Mouse (Mus musculus) CD4-positive helper T cell, adult 2 months (primary cell): ENCODE measurements at regions not wholly inside any gene's neighbourhood (a gene's known extent, or its start where the extent isn't known, plus 50 kb on each side); places are given as distances from the start of the nearest gene placed in this dataset.
A peak's percentile ranks its signal among the peaks of the same experiment; 100 is the strongest.

Experiments
- DNase-seq: peaks from one replicate; pipeline ENCODE4 v3.0.0-alpha.2; 2012; ENCODE audit warnings: low read depth, missing footprints, low spot score

DNA sequence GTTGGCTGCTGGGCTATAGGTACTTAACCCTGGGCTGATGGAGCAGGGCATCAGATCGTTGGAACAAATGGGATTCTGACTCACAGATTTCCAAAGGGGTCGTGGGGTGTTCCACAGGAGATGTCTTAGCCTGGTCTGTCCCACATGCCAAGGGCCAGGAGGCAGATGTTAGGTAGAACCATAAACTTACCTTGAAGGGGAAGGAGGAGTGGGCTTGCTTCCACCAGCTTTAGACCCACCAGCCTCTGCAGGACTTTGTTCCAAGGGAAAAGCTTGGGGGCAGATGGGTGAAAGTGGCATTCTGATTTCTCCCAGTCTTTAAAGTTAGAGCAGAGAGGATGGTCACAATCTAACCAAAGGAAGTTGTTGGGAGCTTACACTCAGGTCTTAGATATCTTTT lies 165.7 kb upstream of the Agap1 start:
- no peak for DNase-seq

DNA sequence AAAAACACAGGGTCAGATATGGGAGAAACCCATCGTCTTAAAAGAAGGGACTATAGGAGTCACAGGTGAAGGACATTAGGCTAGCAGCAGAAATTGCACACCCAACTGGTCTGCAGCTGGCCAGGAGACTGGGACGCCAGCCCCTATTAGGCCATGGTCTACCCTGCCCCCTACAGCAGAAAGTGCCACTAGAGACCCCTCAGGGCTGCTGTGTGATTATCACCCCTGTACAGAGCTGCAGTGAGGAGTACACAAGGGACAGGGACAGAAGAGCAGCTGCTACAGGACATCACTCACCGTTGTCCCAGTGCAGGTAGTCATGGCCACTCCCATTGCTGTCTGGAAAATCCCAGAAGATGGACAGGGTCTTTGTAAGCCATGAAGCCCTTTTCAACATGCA lies 157.9 kb upstream of the Agap1 start:
- no peak for DNase-seq

DNA sequence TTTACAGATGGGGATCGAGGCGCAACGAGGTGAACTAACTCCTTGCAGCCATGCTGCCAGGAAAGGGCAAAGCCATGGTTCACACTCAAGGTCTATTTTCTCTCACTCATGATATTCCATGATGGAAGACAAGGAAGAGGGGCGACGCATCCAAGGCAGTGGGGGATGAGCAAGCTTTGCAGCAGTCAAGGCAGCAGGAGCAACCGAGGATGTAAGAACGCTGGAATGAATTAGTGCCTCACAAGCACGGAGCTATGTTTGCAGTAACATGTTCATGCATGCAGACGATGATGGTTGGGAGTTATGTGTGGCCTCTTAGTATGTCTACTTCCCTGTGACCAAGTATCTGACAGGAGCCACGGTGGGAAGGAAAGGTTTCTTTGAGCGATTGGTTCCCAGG lies 156.8 kb upstream of the Agap1 start:
- DNase-seq, result no peak

DNA sequence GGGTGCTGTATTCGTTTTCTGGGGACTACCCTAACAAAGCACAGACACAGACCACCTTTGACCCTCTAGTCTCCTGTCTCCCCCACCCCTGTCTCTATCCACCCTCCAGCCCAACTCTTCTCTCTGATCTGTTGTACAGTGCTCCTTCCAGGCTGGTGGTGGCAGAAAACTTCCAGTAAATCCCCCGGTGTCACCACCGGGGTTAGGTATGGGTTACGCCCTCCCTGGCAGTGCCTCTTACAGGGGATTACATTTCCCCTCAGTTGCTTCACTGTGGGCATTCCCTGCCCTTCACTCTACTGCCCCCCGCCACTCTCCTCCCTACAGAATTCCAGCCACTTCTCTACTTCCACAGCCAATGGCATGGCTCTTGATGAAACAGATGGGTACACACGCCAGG lies 153.5 kb upstream of the Agap1 start:
- no peak for DNase-seq

DNA sequence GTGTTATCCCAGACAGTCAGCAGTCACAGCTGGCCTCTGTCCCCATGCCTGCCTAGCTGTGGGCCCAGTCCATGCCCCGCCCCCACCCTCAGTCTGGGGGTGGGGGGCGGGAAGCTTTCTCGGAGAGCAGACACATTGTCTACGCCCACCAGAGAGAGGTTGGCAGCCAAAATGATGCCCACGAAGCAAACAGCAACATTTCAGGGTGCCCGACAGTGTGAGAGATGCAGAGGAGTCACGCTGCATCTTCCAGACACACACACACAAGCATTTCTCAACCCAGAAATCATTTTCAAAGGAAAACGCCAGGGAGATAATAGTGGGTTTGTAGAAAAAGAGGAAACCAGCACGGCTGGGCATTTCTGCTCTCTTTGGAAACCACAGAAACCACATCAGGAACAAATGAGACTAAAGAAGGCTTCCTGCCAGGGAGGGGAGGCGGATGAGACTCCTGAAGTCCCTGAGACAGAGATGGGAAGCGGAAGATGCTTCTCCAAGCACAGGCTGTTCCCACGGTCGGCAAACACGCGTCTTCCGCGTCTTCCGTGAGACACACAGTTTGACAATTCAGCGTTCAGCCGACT lies 152.1 kb upstream of the Agap1 start:
- DNase-seq, result peak; percentile 22

DNA sequence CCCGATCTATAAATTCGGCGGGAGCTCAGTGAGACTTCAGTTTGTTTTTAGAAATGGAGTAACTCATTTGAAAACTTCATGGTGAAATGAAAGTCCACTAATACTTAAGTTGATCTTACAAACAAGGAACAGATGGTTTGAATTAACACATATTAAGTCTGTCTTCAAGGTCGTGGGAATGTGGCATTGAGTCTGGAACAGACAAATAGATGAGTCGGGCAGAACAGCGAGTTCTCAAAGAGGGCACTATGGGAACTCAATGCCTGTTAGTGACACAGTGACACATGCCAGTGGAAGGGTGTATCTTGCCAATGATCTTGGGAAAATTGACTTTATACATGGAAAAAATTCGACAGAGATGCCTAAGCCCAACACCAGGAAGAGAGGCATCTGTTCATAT lies 149.4 kb upstream of the Agap1 start:
- no peak for DNase-seq

DNA sequence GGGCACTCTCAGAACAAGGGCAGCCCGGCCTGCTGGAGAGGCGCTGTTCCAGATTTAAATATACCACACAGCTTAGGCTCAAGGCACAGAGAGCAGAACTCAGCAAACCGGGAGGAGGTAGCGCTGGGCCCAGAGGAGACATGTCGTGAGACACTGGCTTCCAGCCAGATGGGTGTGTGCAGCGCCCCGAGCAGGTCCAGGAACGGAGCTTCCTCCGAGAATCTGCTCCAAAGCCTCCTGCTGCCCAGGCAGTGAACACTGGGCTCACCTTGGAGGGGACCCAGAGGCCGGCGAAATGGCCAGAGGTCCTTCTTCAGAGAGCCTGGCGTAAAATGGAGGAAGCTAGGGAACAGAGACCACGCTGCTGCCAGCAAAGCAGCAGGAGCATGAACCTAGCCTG lies 145.8 kb upstream of the Agap1 start:
- DNase-seq, result no peak

DNA sequence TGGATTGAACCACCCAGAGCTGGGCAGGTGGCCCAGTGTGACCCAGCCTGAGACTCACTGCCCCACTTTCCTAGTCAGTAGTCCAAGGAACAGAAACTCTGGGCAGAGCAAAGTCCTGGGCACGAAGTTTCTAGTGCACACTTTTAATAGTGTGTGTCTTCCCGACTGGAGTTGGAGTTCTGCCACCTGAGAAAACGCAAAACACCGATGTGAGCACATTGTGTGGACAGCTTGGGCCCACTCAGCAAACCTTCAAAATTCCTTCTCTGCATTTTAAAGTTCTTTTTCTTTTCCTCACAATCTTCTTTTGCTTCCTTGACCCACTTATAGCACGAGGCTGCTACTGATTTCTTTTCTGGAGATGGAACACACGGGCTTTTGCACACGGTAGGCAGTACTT lies 141.5 kb upstream of the Agap1 start:
- DNase-seq, result no peak

DNA sequence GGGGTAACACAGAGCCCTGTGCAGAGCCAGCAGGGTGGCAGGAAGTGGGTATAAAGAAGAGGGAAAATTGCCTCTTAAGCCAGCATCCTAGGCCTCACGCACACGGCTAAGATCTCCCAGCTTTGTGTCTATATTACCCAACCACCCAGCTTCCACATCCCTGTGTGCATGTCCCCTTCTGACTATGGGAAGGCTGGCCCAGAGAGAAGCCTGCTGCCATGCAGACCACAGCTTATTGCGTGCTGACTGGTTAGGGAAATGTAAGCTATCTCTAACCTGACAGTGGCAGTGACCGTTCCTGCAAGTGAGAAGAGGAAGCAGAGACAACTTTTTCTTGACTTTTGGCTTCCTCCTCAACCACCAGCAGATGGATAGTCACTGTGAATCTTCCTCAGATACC lies 136.7 kb upstream of the Agap1 start:
- no peak for DNase-seq

DNA sequence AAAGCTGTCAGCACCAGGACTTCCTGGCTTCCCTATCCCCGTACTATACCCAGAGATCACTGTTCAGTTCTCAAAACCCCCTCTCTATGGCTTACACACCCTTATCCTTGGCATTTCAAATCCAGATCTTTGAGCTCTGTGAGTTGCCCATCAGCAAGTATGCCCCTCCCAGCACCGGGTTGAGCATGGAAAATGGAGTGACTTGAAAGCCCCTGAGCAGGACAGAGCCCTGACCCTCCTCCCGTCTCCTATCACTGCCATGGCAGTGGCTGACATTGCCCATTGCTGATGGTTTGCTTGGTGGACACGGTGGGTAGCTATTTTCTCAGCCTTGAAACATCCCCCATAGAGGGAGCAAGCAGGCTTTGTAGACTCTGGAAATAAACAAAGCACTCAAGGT lies 135.9 kb upstream of the Agap1 start:
- DNase-seq, result no peak

DNA sequence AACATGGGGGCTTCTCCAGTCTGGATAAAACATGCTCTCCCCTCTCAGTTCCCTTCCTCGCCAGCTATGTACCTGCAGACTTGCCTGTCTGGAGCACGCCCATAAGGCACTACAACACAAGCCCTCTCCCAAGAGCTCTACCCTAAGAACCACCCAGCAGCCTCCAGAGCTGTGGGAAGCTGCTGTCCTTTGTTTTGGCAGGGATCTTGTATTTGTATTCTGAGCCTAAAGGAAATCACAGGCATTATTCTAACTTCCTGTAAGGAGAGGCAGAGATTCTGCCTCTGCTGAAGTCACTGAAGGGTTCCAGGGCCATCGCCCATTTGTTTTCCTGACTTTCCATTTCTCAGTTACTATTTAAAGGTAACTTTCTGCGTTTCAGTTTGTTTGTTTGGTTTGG lies 132.0 kb upstream of the Agap1 start:
- DNase-seq, result no peak

DNA sequence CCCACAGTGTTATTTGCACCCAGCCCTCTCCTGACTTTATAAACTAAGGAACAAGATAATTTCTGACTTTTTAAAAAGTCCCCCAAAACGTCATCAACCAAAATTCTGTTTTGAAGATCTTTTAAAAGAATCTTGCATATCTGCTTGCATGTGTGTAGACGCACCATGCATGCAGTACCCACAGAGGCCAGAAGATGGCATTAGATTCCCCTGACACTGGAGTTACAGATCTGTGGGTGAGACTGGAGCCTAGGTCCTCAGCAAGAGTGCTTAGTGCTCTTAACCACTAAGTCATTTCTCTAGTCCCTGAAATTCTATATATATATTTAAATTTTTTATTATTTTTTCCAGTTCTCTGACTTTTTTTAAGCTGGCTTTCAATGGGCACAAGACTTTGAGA lies 131.5 kb upstream of the Agap1 start:
- DNase-seq, result no peak

DNA sequence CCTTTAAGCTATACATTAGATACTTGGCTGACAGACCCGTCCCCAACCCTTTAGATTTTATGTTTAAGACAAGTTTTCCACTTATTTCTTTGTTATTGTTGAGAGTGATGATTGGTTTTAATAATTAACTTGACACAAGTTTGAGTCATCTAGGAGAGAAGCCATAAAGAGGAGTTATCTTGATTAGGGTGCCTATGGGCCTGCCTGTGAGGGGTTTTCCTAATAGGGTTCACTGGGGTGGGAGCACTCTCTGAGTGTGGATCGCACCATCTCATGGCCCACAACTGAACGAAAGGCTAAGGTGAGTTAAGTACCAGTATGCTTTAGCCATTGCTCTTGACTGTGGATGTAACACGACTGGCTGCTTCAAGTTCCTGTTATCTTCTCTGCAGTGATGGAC lies 123.3 kb upstream of the Agap1 start:
- DNase-seq, result no peak

DNA sequence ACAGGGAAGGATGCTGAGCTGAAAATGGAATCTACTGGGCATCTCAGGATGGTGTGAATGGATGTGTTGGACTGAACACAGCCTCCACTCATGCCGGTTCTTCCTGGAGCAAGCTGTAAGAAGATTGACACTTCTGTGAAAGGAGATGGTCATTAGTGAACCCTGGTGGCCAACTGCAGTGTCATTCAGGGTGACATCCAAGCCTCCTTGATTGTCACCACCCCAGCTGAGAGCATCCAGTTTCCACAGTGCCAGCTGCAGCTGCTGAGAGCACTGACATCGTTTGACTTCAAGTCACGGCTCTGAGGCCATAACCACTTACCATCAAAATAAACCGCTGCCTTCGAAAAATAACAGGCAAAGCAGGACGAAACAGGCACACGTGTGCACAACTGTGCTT lies 121.9 kb upstream of the Agap1 start:
- no peak for DNase-seq

DNA sequence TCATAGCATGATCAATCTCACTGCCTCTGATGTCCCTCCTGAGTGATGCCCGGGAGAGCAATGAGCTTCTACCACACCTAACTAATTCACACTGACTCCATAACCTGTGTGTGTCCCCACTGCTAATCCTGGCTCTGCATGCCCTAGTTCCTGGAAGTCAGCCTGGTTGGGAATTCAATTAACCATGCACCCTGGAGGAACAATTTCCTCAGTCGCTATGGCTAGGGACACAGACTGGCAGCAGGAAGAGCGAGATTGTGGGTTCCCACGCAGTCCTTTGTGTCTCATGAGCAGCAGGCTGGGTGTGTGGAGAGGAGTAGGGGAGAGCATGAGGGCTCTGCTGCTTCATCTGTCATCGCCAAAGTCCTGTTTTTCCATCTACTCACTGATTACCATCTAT lies 116.7 kb upstream of the Agap1 start:
- DNase-seq, result no peak

DNA sequence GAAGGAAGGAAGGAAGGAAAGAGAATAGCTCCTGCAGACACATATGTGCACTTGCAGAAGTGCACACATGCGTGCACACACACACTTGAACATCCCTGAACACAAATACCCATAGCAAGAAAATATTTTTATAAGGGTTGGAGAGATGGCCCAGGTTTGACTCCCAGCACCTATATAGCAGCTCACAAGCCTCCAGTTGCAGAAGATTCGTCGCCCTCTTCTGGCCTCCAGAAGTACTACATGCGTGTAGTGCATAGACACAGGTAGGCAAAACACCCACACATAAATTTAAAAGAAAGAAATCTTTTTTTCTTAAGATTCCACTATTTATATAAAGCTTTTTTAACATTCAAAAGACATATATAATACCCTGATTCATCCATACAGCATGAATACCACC lies 111.8 kb upstream of the Agap1 start:
- DNase-seq, result no peak

DNA sequence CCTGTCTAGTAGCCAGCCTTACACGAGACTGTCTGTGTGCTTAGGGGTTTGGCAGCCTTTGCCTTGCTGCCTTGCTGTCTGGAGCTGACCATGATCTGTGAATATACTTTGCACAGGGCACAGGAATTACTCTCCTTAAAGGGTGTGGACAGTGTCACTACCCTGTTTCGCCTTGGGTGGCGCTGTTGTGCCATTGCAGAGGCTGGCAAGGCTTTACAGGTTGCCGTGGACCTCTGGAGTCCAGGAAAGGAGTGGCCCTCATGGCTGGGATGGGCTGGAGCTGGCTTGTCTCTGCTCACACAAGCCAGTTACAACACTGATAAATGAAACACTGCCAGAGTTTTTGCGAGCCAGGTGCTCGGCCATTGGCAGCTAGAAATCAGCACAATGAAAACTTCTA lies 110.1 kb upstream of the Agap1 start:
- no peak for DNase-seq

DNA sequence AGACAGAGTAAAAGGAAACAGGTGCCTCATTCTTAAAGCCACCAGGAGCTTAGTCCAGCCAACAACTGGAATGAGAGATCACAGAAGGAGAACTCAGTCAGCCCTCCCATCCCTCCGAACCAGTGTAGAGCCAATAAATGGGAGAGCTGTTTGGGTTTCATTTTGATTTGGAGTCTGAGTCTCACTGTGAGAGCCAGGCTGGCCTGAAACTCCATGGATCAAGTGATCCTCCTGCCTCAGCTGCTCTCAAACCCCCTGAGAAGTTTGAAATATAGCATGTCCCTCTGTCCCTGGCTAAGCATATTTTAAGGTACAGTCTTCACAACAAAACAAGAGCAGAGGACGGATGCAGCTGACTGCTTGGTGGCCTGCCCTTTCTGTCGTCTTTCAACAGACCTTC lies 107.3 kb upstream of the Agap1 start:
- DNase-seq, result no peak

DNA sequence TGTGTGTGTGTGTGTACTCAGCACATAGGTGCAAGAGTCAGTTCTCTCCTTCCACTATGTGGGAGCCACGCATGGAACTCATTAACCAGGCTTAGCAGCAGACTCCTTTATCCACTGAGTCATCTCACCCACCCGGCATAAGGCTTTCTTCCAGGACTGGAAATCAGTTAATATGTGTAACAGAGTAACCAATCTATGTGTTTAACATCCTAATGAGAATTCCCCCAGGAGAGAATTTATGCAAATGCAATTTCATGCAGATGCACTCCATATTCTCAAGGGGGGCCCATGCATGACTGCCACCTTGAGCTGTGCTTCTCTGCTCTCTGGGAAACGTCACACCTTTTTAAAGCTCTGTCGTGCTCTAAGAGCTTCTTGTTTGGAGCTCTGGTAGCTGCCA lies 101.7 kb upstream of the Agap1 start:
- no peak for DNase-seq

DNA sequence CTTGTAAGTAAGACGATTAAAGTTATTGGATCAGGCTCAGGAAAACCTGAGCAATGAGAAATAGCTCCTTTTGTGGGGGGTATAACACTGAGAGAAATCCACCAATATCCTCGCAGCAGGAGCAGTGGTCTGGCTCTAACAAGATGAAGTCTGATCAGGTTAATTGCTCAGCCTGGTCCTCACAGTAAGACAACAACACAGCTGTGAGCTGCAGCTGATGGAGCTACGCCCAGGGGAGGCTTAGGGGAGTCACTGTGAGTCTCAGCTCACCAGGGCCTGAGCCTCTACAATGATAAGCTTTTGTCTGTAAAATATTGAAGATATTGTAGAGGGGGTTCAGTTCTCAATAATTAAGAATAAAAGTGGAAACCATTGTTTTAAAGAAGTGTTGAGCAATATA lies 95.3 kb upstream of the Agap1 start:
- no peak for DNase-seq

DNA sequence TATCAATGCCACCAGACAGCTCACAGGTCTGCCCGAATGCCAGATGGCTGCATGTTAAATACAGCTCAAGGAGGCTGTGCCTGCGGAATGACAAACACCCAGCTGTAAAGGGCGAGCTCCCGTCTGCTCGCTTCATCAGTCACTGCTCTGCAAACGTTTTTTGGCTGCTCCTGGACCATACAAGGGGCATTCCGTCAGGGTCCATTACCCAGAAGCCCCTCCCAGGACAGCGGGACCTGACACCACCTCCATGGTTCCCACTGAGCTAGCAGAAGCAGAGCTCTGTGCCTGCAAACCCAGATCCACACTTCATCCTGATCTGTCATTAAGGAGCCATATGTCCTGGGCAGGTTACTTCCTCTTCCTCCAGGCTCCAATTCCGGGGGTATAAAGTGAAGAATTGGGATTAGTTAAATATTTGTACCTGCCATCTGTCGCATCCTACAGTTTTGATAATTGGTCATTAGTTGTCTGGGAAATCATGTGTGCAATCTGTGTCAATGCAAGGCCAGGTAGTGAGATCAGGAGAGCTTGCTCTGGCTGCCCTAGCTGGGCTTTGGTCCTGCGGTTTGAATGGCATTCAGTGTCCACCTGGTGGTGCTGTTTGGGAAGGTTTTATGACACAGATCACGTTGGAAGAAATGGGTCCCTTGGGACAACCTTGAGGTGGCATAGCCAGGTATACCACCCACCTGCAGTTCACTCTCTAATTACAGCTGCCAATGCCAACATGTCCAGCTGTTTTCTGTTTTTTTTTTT lies 89.9 kb upstream of the Agap1 start:
- no peak for DNase-seq

DNA sequence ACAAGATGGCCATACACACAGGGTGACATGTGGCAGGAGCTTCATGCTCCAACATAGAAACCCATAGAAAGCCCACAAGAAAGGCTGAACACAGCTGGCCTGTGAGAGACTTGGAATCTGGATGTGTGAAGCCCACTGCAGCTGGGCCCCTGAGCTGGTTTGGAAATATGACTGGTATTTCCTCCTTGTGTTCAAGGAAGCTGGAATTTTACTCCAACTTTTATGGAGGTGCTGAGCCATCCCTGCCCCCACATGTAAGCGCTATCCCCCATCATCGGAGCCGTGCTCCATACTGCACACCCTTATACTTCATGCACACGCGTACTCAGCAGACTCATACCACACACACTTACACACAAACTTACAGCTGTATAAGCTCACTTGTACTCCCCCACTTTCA lies 87.7 kb upstream of the Agap1 start:
- no peak for DNase-seq

DNA sequence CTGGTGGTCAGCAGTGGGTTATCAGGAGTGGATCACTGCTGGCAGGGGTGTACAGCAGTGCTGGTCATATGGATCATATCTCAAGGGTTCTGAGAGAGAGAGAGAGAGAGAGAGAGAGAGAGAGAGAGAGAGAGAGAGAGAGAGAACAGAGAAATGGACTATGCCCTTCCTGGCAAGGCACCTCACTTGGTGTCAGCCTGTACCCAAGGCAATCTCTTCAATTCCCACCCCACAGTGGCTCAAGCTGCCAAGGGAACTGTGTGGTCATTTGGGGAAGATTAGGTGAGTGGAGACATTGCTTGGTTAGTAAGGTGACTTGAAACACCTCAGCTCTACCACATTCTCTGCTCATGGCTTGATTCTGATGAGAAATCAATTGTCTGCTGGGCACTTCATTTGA lies 80.8 kb upstream of the Agap1 start:
- DNase-seq, result no peak

DNA sequence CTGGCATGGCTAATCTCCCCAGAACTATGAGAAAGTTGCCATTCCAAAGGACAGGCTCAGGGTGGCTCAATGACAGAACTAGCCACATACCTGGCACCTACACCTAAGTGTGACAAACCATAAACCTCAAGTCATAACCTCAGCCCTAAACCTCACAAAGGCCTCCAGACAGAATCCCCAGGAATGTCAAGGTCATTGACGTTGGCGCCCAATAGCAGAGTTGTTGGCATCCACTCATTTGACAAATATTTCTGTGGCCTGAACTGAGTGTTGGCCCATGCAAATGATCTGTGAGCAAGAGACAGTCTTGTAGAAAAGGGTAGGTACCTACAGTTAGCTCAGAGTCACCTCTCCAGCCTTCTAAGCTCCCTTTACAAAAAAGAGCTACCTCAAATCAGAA lies 80.3 kb upstream of the Agap1 start:
- DNase-seq, result no peak
